Mouse (Mus musculus) midbrain, postnatal 0 days (tissue): ENCODE data around the gene Ptbp1. TPM values are rescaled to one million over a fixed set of nuclear protein-coding genes. Genes with fewer than 3 reads are reported as not detected.

ENCODE experiments used
- ATAC-seq: fragments of 200-750 bp; cut with Nextera tagmentation; 2 replicates; pipeline ENCODE4 v1.8.0; 2017; ENCODE audit warnings: moderate number of reproducible peaks, mild to moderate bottlenecking, moderate TSS enrichment, moderate library complexity; ENCODE audit not compliant: low FRiP score
- DNase-seq: peaks from one replicate; pipeline ENCODE4 v3.0.0-alpha.2; 2015; ENCODE audit warnings: low spot score
- H3K27ac ChIP-seq: fragments of 300-500 bp; sonication (generic); 2 replicates; pipeline ENCODE4 v1.5.1; 2014; ENCODE audit warnings: low read depth, mild to moderate bottlenecking, low read length, mixed read lengths
- H3K27me3 ChIP-seq: fragments of 300-500 bp; sonication (generic); 2 replicates; pipeline ENCODE4 v1.6.1; 2014; ENCODE audit warnings: low read length, control low read depth, mixed read lengths; ENCODE audit not compliant: insufficient read depth
- H3K36me3 ChIP-seq: fragments of 300-500 bp; sonication (generic); 2 replicates; pipeline ENCODE4 v1.6.1; 2014; ENCODE audit warnings: low read length, control low read depth, mixed read lengths; ENCODE audit not compliant: insufficient read depth
- H3K4me1 ChIP-seq: fragments of 300-500 bp; sonication (generic); 2 replicates; pipeline ENCODE4 v1.6.1; 2014; ENCODE audit warnings: mild to moderate bottlenecking, control low read depth, antibody characterized with exemption, low read length, mixed read lengths; ENCODE audit not compliant: insufficient read depth
- H3K4me2 ChIP-seq: fragments of 300-500 bp; sonication (generic); 2 replicates; pipeline ENCODE4 v1.6.1; 2014; ENCODE audit warnings: low read depth, mild to moderate bottlenecking, low read length, mixed read lengths; ENCODE audit not compliant: poor library complexity, severe bottlenecking
- H3K4me3 ChIP-seq: fragments of 300-500 bp; sonication (generic); 2 replicates; pipeline ENCODE4 v1.5.1; 2014; ENCODE audit warnings: low read depth, mild to moderate bottlenecking, low read length, moderate library complexity
- H3K9ac ChIP-seq: fragments of 300-500 bp; sonication (generic); replicated peaks from 2 replicates; pipeline ENCODE4 v1.6.1; 2014; ENCODE audit warnings: mild to moderate bottlenecking, low read length, moderate library complexity, mixed read lengths; ENCODE audit not compliant: poor library complexity, severe bottlenecking
- H3K9me3 ChIP-seq: fragments of 300-500 bp; sonication (generic); 2 replicates; pipeline ENCODE4 v1.6.1; 2016; ENCODE audit warnings: low read length, control low read depth
- CTCF ChIP-seq: IDR thresholded peaks from 2 replicates; pipeline ENCODE4 v1.5.1; 2016; ENCODE audit warnings: antibody characterized with exemption, mild to moderate bottlenecking
- WGBS: fragments of 180-500 bp; shearing (Covaris S2); extraction: QIAGEN DNeasy Blood & Tissue Kit; methylation state at CpG from one replicate; pipeline ENCODE4 v1.1.7; 2014; 5-methylcytosine and 5-hydroxymethylcytosine counted together
- polyA plus RNA-seq: library from polyadenylated mRNA; unstranded; fragments of >200 nt; fragmentation: Nextera tagmentation; extraction: Ambion mirVana; gene quantifications from 2 replicates; pipeline ENCODE4 v1.2.1, GENCODE M21; 2015
- total RNA-seq: library from RNA; depleted of rRNA; stranded (reverse); fragments of >200 nt; gene quantifications from 2 replicates; pipeline ENCODE4 v1.2.3, GENCODE M21; 2014

Ptbp1 gene
- total and polyA plus RNA-seq, 2 experiments from 2014 or later = 49.7 to 114 TPM

- ATAC-seq = no peak
- Histone ChIP-seq H3K36me3 (peaks cover 47% of the 10 kb centered on the region), H3K9ac (no peak overlapping the region), H3K4me1 (peaks cover 24% of the 10 kb centered on the region), H3K27me3 (no peaks in the 10 kb centered on the region), H3K4me3 (no peak overlapping the region), H3K4me2 (no peak overlapping the region), H3K9me3 (no peaks in the 10 kb centered on the region), H3K27ac (no peak overlapping the region)
- no peak for DNase-seq
- 92% methylated on average over 26 of the region's 26 CpGs for WGBS
- TF ChIP-seq CTCF = no peak
Observed at GRCm38 (mm10) chr10:79860079-79860911, 6.1 kb downstream of the Ptbp1 start.

- no peak for DNase-seq
- no peak overlapping the region for H3K4me2 ChIP-seq
- 80% methylated on average over 25 of the region's 25 CpGs for WGBS
- H3K27ac ChIP-seq = no peak overlapping the region
- H3K9me3 ChIP-seq = no peaks in the 10 kb centered on the region
- no peak for TF ChIP-seq CTCF
- ATAC-seq = no peak
- peaks cover 58% of the 10 kb centered on the region for H3K36me3 ChIP-seq
- H3K4me3 ChIP-seq = no peak overlapping the region
- H3K9ac ChIP-seq = no peak overlapping the region
- no peaks in the 10 kb centered on the region for H3K27me3 ChIP-seq
- peaks cover 14% of the 10 kb centered on the region for H3K4me1 ChIP-seq
Observed at GRCm38 (mm10) chr10:79861230-79862048, 7.2 kb downstream of the Ptbp1 start.

GRCm38 (mm10) chr10:79862049-79862788, 8.0 kb downstream of the Ptbp1 start:
- 80% methylated on average over 23 of the region's 23 CpGs for WGBS
- no peak for TF ChIP-seq CTCF
- Histone ChIP-seq H3K9me3 (no peaks in the 10 kb centered on the region), H3K9ac (no peak overlapping the region), H3K27ac (no peak overlapping the region), H3K36me3 (peaks cover 66% of the 10 kb centered on the region), H3K4me1 (peaks cover 6% of the 10 kb centered on the region; the same call in 1 of the 2 replicates), H3K27me3 (no peaks in the 10 kb centered on the region), H3K4me3 (no peak overlapping the region), H3K4me2 (no peak overlapping the region)
- DNase-seq = peak; percentile 57
- no peak for ATAC-seq

GRCm38 (mm10) chr10:79862925-79863324, 8.7 kb downstream of the Ptbp1 start:
- DNase-seq (no peak), ATAC-seq (no peak)
- Histone ChIP-seq H3K27ac (no peak overlapping the region), H3K4me2 (no peak overlapping the region), H3K4me3 (no peak overlapping the region), H3K9ac (no peak overlapping the region), H3K36me3 (peaks cover 68% of the 10 kb centered on the region), H3K9me3 (no peaks in the 10 kb centered on the region), H3K27me3 (no peaks in the 10 kb centered on the region), H3K4me1 (no peaks in the 10 kb centered on the region)
- WGBS = 72% methylated on average over 10 of the region's 10 CpGs
- no peak for TF ChIP-seq CTCF

- DNase-seq (no peak), ATAC-seq (no peak)
- Histone ChIP-seq H3K36me3 (peaks cover 61% of the 10 kb centered on the region), H3K9me3 (no peaks in the 10 kb centered on the region), H3K4me1 (peaks cover 3% of the 10 kb centered on the region; the same call in 1 of the 2 replicates), H3K27ac (peak overlapping the region; percentile 51; the same call in 1 of the 2 replicates), H3K27me3 (no peaks in the 10 kb centered on the region), H3K4me3 (no peak overlapping the region), H3K4me2 (no peak overlapping the region), H3K9ac (no peak overlapping the region)
- WGBS = 50% methylated on average over 9 of the region's 10 CpGs
- TF ChIP-seq CTCF = no peak
Observed at GRCm38 (mm10) chr10:79864351-79865188, 10.3 kb downstream of the Ptbp1 start.
